Mouse (Mus musculus): ENCODE measurements around the gene Siah3. TPM values are rescaled to one million over a fixed set of nuclear protein-coding genes. Genes with fewer than 3 reads are reported as not detected.

Gene Siah3
- polyA plus RNA-seq, 1 experiment: not detected

- TF ChIP-seq CEBPB (IDR thresholded peaks at IDR 0.05; ENCODE audit: insufficient read depth, poor library complexity, severe bottlenecking): no peak
- no peak for TF ChIP-seq POLR2AphosphoS2 (IDR thresholded peaks at IDR 0.05; ENCODE audit: insufficient read length, low read depth)
- TF ChIP-seq SRF (IDR thresholded peaks at IDR 0.05; ENCODE audit: control insufficient read depth, insufficient read length, low read depth): no peak
- no peak for TF ChIP-seq POLR2A (IDR thresholded peaks at IDR 0.05; ENCODE audit: insufficient read length, low read depth)
- no peak for TF ChIP-seq TCF3 (IDR thresholded peaks at IDR 0.05; ENCODE audit: insufficient read length, low read depth)
- TF ChIP-seq REST (IDR thresholded peaks at IDR 0.05; ENCODE audit: insufficient read depth, insufficient read length): no peak
- no peak for TF ChIP-seq MYOD1 (IDR thresholded peaks at IDR 0.05; ENCODE audit: control insufficient read depth in 1 of 3, insufficient read length in 2 of 3, low read depth in 2 of 3)
- Histone ChIP-seq H3K4me2 (ENCODE audit: low read depth) (no peak overlapping the region), H3K36me3 (ENCODE audit: control insufficient read depth, insufficient read depth) (no peaks in the 10 kb centered on the region), H3K79me2 (ENCODE audit: control insufficient read depth, insufficient read depth) (no peaks in the 10 kb centered on the region), H3K4me3 (no peak overlapping the region), H3K27me3 (ENCODE audit: control insufficient read depth, insufficient read depth, insufficient read length) (peaks cover 36% of the 10 kb centered on the region), H3ac (ENCODE audit: control insufficient read depth, insufficient read length) (no peak overlapping the region)
Observed at GRCm38 (mm10) chr14:75460436-75460835, 4.7 kb downstream of the Siah3 start.

DNA sequence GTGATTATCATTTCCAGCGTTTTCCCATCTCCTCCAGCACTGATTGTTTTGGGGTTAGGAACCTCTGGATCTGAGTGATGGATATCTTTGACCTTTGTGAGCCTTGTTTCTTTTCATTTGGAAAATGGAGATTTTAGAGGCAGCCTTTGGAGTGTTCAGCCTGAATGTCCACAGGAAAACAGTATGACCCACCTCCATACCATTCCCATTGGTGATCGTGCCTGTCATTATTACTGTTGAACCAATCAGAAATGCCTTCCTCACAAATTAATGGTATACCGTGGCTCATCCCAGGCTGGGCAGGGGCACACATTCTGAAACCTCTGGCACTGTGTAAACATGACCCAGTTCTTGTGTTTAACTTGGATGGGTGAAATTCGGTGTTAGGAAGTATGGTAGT is 6.0 kb downstream of the Siah3 start:
- peaks cover 30% of the 10 kb centered on the region for H3K27me3 ChIP-seq (ENCODE audit: control insufficient read depth, insufficient read depth, insufficient read length)
- TF ChIP-seq SRF (IDR thresholded peaks at IDR 0.05; ENCODE audit: control insufficient read depth, insufficient read length, low read depth) (no peak), USF1 (IDR thresholded peaks at IDR 0.05; ENCODE audit: low read depth) (no peak), TCF12 (IDR thresholded peaks at IDR 0.05; ENCODE audit: insufficient read depth, poor library complexity, severe bottlenecking) (no peak), REST (IDR thresholded peaks at IDR 0.05; ENCODE audit: insufficient read depth, insufficient read length) (no peak), POLR2AphosphoS2 (IDR thresholded peaks at IDR 0.05; ENCODE audit: insufficient read length, low read depth) (no peak), MYOD1 (IDR thresholded peaks at IDR 0.05; ENCODE audit: control insufficient read depth in 1 of 3, insufficient read length in 2 of 3, low read depth in 2 of 3) (no peak), E2F4 (IDR thresholded peaks at IDR 0.05; ENCODE audit: insufficient read depth) (no peak), MYOG (IDR thresholded peaks at IDR 0.05; ENCODE audit: control insufficient read depth in 1 of 3, insufficient read depth in 1 of 3, insufficient read length in 2 of 3, low read depth in 2 of 3) (no peak), TCF3 (IDR thresholded peaks at IDR 0.05; ENCODE audit: insufficient read length, low read depth) (no peak)
- H3K4me2 ChIP-seq (ENCODE audit: low read depth): no peak overlapping the region
- no peak overlapping the region for H3K4me3 ChIP-seq
- H3ac ChIP-seq (ENCODE audit: control insufficient read depth, insufficient read length): no peak overlapping the region
- H3K36me3 ChIP-seq (ENCODE audit: control insufficient read depth, insufficient read depth): no peaks in the 10 kb centered on the region
- no peaks in the 10 kb centered on the region for H3K79me2 ChIP-seq (ENCODE audit: control insufficient read depth, insufficient read depth)

- Histone ChIP-seq H3K27me3 (ENCODE audit: control insufficient read depth, insufficient read depth, insufficient read length) (peaks cover 28% of the 10 kb centered on the region), H3K4me3 (no peak overlapping the region), H3ac (ENCODE audit: control insufficient read depth, insufficient read length) (no peak overlapping the region), H3K36me3 (ENCODE audit: control insufficient read depth, insufficient read depth) (no peaks in the 10 kb centered on the region), H3K4me2 (ENCODE audit: low read depth) (no peak overlapping the region), H3K79me2 (ENCODE audit: control insufficient read depth, insufficient read depth) (no peaks in the 10 kb centered on the region)
- TF ChIP-seq MYOD1 (IDR thresholded peaks at IDR 0.05; ENCODE audit: control insufficient read depth in 1 of 3, insufficient read length in 2 of 3, low read depth in 2 of 3): no peak
- no peak for TF ChIP-seq POLR2A (IDR thresholded peaks at IDR 0.05; ENCODE audit: insufficient read length, low read depth)
- TF ChIP-seq SRF (IDR thresholded peaks at IDR 0.05; ENCODE audit: control insufficient read depth, insufficient read length, low read depth): no peak
- TF ChIP-seq CEBPB (IDR thresholded peaks at IDR 0.05; ENCODE audit: insufficient read depth, poor library complexity, severe bottlenecking): no peak
- no peak for TF ChIP-seq POLR2AphosphoS2 (IDR thresholded peaks at IDR 0.05; ENCODE audit: insufficient read length, low read depth)
- TF ChIP-seq E2F4 (IDR thresholded peaks at IDR 0.05; ENCODE audit: insufficient read depth): no peak
- TF ChIP-seq MYOG (IDR thresholded peaks at IDR 0.05; ENCODE audit: control insufficient read depth in 1 of 3, insufficient read depth in 1 of 3, insufficient read length in 2 of 3, low read depth in 2 of 3): no peak
- no peak for TF ChIP-seq REST (IDR thresholded peaks at IDR 0.05; ENCODE audit: insufficient read depth, insufficient read length)
- TF ChIP-seq TCF12 (IDR thresholded peaks at IDR 0.05; ENCODE audit: insufficient read depth, poor library complexity, severe bottlenecking): no peak
- no peak for TF ChIP-seq USF1 (IDR thresholded peaks at IDR 0.05; ENCODE audit: low read depth)
- no peak for TF ChIP-seq TCF3 (IDR thresholded peaks at IDR 0.05; ENCODE audit: insufficient read length, low read depth)
Observed at GRCm38 (mm10) chr14:75463171-75463570, 7.4 kb downstream of the Siah3 start.

DNA sequence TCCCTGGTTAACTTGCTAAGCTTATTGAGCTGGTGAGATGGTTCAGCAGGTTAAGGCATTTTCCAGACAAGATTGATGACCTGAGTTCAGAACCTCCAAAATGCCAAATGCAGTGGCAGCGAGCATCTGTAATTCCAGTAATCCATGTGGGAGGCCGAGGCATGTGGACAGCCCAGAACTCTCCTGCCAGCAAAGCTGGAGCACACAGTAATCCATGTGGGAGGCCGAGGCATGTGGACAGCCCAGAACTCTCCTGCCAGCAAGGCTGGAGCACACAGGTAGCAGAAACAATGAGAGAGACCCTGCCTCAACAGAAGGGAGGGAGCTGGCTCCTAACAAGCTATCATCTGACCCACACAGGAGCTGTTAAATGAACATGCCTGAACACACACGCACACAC is 13.2 kb downstream of the Siah3 start:
- no peaks in the 10 kb centered on the region for H3K79me2 ChIP-seq (ENCODE audit: control insufficient read depth, insufficient read depth)
- no peak overlapping the region for H3ac ChIP-seq (ENCODE audit: control insufficient read depth, insufficient read length)
- no peak for TF ChIP-seq MYOD1 (IDR thresholded peaks at IDR 0.05; ENCODE audit: control insufficient read depth in 1 of 3, insufficient read length in 2 of 3, low read depth in 2 of 3)
- TF ChIP-seq POLR2A (IDR thresholded peaks at IDR 0.05; ENCODE audit: insufficient read length, low read depth): no peak
- no peak for TF ChIP-seq USF1 (IDR thresholded peaks at IDR 0.05; ENCODE audit: low read depth)
- TF ChIP-seq SRF (IDR thresholded peaks at IDR 0.05; ENCODE audit: control insufficient read depth, insufficient read length, low read depth): no peak
- TF ChIP-seq MYOG (IDR thresholded peaks at IDR 0.05; ENCODE audit: control insufficient read depth in 1 of 3, insufficient read depth in 1 of 3, insufficient read length in 2 of 3, low read depth in 2 of 3): no peak
- no peak for TF ChIP-seq REST (IDR thresholded peaks at IDR 0.05; ENCODE audit: insufficient read depth, insufficient read length)
- H3K4me3 ChIP-seq: no peak overlapping the region
- H3K36me3 ChIP-seq (ENCODE audit: control insufficient read depth, insufficient read depth): no peaks in the 10 kb centered on the region
- H3K4me2 ChIP-seq (ENCODE audit: low read depth): no peak overlapping the region
- peaks cover 10% of the 10 kb centered on the region for H3K27me3 ChIP-seq (ENCODE audit: control insufficient read depth, insufficient read depth, insufficient read length)

DNA sequence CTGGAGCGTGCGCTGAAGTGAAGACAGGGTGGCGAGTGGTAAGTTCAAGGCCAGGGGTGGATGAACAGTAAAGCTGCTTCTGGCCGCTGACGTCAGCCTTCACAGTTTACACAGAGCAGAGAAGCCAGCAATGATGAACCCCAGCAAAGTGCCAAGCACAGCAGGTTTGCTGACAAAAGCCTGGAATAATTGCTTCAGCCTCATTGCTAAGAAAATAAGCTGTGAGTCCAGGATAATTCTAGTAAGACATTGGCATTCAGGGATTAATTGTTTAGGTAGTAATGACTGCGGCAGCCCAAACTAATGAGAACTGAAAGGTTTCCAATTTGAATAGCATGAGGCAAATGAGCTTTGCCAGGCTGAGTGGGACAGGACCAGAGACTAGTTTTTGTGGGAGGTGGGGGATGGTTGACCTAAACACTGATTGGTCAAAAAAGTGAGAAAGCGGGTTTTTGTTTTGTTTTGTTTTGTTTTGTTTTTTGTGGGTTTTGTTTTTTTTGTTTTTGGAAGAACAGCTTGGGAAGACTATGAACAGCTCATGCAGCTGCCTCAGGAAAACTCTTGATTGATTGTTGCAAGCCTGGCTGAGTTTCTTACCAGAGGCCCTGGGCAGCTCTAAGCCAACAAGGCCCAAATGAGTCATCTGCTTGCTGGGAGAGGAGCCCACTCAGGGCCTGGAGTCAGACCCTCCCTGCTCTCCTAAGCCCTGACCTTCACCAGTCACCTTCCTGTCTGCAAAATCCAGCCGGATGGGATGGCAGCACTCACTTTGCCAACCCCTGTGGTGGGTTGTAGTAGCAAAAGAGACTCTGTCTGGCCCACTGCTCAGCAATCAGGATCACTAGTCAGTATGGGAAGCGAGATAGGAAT is 17.5 kb downstream of the Siah3 start:
- Histone ChIP-seq H3K4me2 (ENCODE audit: low read depth) (no peak overlapping the region), H3ac (ENCODE audit: control insufficient read depth, insufficient read length) (no peak overlapping the region), H3K27me3 (ENCODE audit: control insufficient read depth, insufficient read depth, insufficient read length) (no peaks in the 10 kb centered on the region), H3K79me2 (ENCODE audit: control insufficient read depth, insufficient read depth) (no peaks in the 10 kb centered on the region), H3K36me3 (ENCODE audit: control insufficient read depth, insufficient read depth) (no peaks in the 10 kb centered on the region), H3K4me3 (no peak overlapping the region)
- TF ChIP-seq MYOG (IDR thresholded peaks at IDR 0.05; ENCODE audit: control insufficient read depth in 1 of 3, insufficient read depth in 1 of 3, insufficient read length in 2 of 3, low read depth in 2 of 3): no peak
- no peak for TF ChIP-seq CEBPB (IDR thresholded peaks at IDR 0.05; ENCODE audit: insufficient read depth, poor library complexity, severe bottlenecking)
- no peak for TF ChIP-seq REST (IDR thresholded peaks at IDR 0.05; ENCODE audit: insufficient read depth, insufficient read length)
- TF ChIP-seq USF1 (IDR thresholded peaks at IDR 0.05; ENCODE audit: low read depth): no peak

Measured in myocyte (in vitro differentiated cells).